12 mouse cellular contexts compared by ENCODE assay signal in genomic region chr11:67344556-67344955, GRCm38 (mm10). TPM values are rescaled to one million over a fixed set of nuclear protein-coding genes. Genes with fewer than 3 reads are reported as not detected.
"Had no signal": no experiment of that assay in that cellular context is flagged by ENCODE, and none has a peak within 500 bp of the region (broad histone marks: within the 10 kb centered on the region; RNA-seq: fewer than 3 reads in every experiment).

No protein-coding gene starts in this region.

- DNase-seq: gastrocnemius, postnatal 14 days; gastrocnemius, postnatal 36 days; heart, adult 18-20 months; heart, postnatal 14 days; heart, postnatal 36 days; kidney, adult 18-20 months; kidney, adult 9 months; kidney, postnatal 14 days; kidney, postnatal 36 days; liver; liver, embryonic 13.5 days had no signal

RNA-seq across cellular contexts. Expression of gene Myh13, which starts 23.1 kb away (rescaled TPM):
- total RNA-seq: heart, adult 18-20 months; heart, postnatal 14 days; heart, postnatal 36 days; hematopoietic stem cell, adult 5-6 weeks had no signal
